Mouse (Mus musculus) induced T-regulatory cell, adult 2 months (primary cell): ENCODE data around the gene Mob4.

Source experiments
- DNase-seq: peaks from one replicate; pipeline ENCODE4 v3.0.0-alpha.2; 2012; ENCODE audit warnings: low read depth

The Mob4 gene

DNA sequence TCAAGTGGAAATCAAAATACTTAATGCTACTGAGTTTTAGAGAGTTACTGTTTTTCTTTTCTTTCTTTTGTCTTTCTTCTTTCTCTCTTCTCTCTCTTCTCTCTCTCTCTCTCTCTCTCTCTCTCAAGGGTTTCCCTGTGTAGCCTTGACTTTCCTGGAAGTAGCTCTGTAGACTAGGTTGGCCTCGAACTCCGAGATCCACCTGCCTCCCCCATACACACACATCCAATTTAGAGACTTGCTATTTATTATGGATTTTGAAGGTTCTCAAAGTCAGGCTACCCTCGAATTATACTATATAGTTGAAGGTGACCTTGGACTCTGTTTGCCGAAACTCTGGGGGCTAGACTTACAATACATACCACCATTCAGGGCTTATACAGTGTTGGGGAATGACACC lies 1.3 kb downstream of the Mob4 start:
- DNase-seq: no peak

- peak; percentile 13 for DNase-seq
Measured at GRCm38 (mm10) chr1:55133173-55133572, 2.1 kb downstream of the Mob4 start.

DNA sequence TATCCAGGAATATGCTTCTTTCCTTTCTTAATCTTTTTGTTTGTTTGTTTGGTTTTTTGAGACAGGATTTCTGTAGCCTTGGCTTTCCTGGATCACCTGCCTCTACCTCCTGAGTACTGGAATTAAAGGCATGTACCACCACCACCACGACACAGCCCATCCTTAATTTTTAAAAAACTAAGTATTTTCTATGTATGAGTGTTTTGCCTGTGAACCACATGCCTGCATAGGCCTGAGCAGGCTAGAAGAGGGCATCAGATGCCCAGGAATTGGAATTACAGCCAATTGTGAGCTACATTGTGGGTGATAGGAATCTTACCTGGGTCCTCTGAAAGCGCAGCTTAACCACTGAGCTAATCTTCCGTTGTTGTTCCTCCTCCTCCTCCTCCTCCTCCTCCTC lies 3.3 kb downstream of the Mob4 start:
- no peak for DNase-seq

GRCm38 (mm10) chr1:55135846-55136245 lies 4.8 kb downstream of the Mob4 start:
- DNase-seq: peak; percentile 12

- DNase-seq: no peak
Measured at GRCm38 (mm10) chr1:55144338-55144737, 13.3 kb downstream of the Mob4 start.

DNA sequence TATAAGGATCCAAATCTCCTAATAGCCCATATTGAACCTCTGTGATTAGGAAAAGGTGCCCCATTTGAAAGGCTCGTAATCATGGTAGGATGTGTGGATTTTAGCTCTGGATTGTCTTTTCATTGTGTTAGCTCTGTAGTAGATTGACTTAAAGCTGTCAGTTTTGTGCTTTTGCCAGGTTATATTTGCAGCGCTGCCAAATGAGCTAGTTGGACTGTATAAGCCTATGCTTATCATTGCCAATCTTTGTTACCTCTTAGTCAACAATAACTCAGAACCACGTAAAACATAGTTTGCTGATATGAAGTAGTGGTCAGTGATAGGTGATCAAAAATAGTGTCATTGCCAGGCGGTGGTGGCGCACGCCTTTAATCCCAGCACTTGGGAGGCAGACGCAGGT lies 14.5 kb downstream of the Mob4 start:
- no peak for DNase-seq

GRCm38 (mm10) chr1:55157329-55157728 lies 26.3 kb downstream of the Mob4 start:
- no peak for DNase-seq

GRCm38 (mm10) chr1:55158211-55158610 lies 27.2 kb downstream of the Mob4 start:
- no peak for DNase-seq

GRCm38 (mm10) chr1:55158821-55159220 lies 27.8 kb downstream of the Mob4 start:
- DNase-seq: no peak

- no peak for DNase-seq
Measured at GRCm38 (mm10) chr1:55160218-55160617, 29.2 kb downstream of the Mob4 start.

DNA sequence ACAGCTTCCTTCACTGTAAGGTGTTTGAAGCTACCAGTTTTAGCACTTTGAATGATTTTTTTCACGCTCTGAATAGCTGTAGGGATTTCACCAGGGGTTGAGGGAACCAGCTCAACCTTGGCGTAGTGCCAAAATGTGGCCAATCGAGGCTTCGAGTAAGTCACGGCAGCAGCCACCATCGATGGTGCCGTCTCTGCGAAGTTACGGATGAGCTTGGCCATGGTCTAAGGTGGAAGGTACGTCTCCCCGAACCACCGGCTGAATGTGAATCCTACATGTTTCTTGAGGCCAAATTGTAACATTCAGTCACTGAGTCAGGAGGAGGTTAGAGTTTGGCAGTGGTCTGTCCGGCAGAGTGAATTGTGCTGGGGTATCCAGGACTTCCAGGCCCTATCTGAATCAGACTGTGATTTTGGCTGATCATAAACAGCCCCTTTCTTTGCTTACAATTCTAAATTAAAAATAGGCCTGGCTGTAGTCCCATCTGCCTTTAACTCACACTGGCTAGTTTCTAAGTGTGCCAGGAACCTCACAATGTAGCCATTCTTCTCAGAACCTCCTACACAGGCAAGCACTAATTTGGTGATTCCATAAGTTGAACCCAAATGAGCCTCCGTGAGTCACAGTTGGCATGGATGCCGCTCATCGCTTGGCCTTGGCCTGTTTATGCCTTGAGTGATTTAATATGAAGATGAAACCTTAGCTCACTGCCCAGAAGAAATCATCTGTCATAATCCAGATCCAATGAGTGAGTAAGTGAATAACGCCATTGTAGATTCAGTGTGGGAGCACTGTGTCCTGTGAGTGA lies 30.0 kb downstream of the Mob4 start:
- no peak for DNase-seq

DNA sequence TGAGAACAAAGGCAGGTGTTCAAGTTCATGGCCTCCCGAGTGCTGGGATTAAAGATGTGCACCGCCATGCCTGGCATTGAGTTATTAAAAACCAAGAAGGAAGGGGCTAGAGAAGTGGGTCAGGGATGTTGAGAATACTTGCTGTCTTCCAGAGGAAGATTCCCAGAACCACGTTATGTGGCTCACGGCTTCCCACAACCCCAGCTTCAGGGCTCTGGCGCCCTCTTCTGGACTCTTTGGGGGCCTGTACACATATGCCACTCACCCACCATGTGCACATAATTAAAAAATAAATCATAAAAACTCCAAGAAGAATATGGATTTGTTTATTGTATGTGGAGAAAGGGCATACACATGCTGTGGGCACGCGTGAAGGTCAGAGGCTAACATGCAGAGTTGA lies 30.9 kb downstream of the Mob4 start:
- peak; percentile 60 for DNase-seq

- no peak for DNase-seq
Measured at GRCm38 (mm10) chr1:55162781-55163180, 31.8 kb downstream of the Mob4 start.

DNA sequence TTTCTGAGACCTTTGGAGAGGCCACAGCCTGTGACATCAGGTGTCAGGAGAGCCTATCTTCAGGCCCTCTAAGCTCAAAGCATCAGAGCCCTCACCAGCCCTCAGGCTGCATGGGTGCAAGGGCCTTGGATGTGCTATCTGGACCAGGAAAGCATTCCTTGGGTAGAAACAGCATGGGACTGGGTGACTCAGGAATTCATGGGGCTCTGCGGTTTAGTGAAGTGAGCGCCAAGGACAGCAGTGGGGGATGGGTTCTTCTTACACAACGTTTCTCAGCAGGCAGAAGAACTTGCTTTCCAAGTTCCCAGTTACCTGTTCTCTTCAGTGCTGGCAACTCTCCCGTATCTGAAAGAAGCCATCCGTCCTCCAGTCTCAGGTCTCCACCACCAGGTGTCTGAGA lies 33.0 kb downstream of the Mob4 start:
- no peak for DNase-seq

GRCm38 (mm10) chr1:55167560-55167959 lies 36.5 kb downstream of the Mob4 start:
- DNase-seq: no peak

DNA sequence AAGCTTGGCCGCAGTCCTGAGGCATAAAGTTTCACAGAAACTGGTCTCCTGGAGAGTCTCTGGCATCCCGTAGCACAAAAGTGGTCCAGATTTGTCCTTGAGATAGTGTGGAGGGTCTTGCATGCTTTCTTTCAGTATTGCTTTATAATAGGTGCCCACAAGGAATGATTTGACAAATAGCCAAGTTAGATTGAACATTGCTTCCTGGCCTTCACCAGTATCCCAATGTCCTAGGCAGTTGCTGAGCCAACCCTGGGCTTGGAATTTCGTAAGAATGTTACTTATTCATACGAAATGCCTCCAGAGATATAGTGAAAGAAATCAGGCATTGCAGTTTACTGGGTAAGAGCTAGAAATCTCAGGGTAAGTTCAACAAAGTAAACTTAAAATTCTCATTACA lies 37.6 kb downstream of the Mob4 start:
- DNase-seq: no peak

- DNase-seq: no peak
Measured at GRCm38 (mm10) chr1:55171361-55172325, 40.6 kb downstream of the Mob4 start.

GRCm38 (mm10) chr1:55173720-55174557 lies 42.9 kb downstream of the Mob4 start:
- DNase-seq: no peak

- DNase-seq: no peak
Measured at GRCm38 (mm10) chr1:55174558-55175034, 43.6 kb downstream of the Mob4 start.

DNA sequence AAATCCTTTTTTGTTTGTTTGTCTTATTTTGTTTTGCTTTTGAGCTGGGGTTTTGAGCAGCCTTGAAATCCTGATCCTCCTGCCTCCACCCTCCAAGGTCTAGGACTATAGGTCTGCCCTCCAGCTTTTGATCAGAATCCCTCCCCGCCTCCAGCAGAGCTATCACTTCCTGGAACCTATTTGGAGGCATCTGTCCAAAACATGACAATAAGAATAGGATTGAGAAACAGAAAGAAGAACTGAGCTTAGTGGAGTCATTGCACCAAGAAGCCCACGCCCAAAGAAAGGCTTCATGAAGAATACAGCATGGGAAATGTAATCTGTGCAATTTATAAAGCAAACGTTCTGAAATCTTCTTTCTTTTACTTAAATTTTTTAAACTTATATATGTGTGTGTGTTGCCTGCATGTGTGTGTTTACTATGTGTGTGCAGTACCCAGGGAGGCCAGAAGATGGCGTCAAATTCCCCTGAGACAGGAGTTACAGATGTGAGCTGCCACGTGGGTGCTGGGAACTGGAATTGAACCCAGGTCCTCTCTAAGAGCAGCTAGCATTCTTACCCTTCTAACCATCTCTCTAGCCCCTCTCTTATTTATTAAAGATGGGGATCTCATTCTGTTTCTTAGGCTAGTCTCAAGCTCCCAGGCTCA lies 49.0 kb downstream of the Mob4 start:
- DNase-seq: peak; percentile 16

DNA sequence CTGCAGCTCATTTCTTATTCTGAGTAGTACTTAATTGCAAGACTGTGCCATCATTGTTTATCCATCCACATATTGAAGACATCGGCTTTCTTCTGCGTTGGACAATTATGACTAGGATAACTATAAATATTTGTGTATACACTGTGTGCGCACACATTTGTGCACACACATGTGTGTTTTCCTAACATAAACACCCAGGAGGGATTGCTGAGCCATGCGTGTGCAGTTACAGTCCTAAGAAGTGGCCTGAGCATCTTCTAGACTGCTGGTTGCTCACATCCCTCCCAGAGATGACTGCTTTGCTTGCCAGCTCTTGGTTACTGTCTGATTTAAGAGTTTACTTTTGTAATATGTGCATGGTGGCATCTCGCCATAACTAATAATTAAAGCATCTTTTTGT lies 51.4 kb downstream of the Mob4 start:
- no peak for DNase-seq
